Mouse (Mus musculus) G1E (cell line): ENCODE data around the gene Sgtb. TPM values are rescaled to one million over a fixed set of nuclear protein-coding genes. Genes with fewer than 3 reads are reported as not detected.

ENCODE experiments used
- ATAC-seq: 2 replicates; pipeline ENCODE4 v1.8.0; 2016; ENCODE audit warnings: mild to moderate bottlenecking; ENCODE audit not compliant: insufficient number of reproducible peaks, poor library complexity, low FRiP score, severe bottlenecking; ENCODE audit errors: extremely low read depth
- DNase-seq: peaks from one replicate; pipeline ENCODE4 v3.0.0; 2012; ENCODE audit warnings: low spot score
- H3K27me3 ChIP-seq: 2 replicates; pipeline ENCODE4 v1.6.1; 2012; ENCODE audit warnings: mild to moderate bottlenecking, low read length, inconsistent platforms; ENCODE audit not compliant: insufficient read depth
- H3K36me3 ChIP-seq: replicated peaks from 2 replicates; pipeline ENCODE3; 2012; ENCODE audit warnings: mild to moderate bottlenecking, inconsistent platforms
- H3K4me1 ChIP-seq: 2 replicates; pipeline ENCODE4 v1.6.1; 2012; ENCODE audit warnings: low read depth, low read length, inconsistent platforms, mixed read lengths; ENCODE audit not compliant: insufficient read depth
- H3K4me3 ChIP-seq: 2 replicates; pipeline ENCODE4 v1.5.1; 2012; ENCODE audit warnings: low read depth, mild to moderate bottlenecking, inconsistent platforms, low read length, moderate library complexity, mixed read lengths
- H3K9me3 ChIP-seq: replicated peaks from 2 replicates; pipeline ENCODE4 v1.6.1; 2012; ENCODE audit warnings: inconsistent platforms
- CTCF ChIP-seq: IDR thresholded peaks from 2 replicates; pipeline ENCODE4 v1.5.1; 2012; ENCODE audit warnings: low read depth, low read length, inconsistent platforms, mixed read lengths
- GATA1 ChIP-seq: IDR thresholded peaks from 2 replicates; pipeline ENCODE4 v1.6.1; 2012; ENCODE audit warnings: borderline replicate concordance, low read length, inconsistent platforms, mixed read lengths
- GATA2 ChIP-seq: IDR thresholded peaks from 2 replicates; pipeline ENCODE4 v1.6.1; 2012; ENCODE audit warnings: low read depth, low read length, inconsistent platforms, borderline replicate concordance
- POLR2AphosphoS5 ChIP-seq: IDR thresholded peaks from 2 replicates; pipeline ENCODE4 v1.6.1; 2012; ENCODE audit warnings: low read depth, low read length, inconsistent platforms; ENCODE audit not compliant: insufficient replicate concordance
- TAL1 ChIP-seq: conservative IDR thresholded peaks from 2 replicates; pipeline ENCODE4 v1.6.1; 2012; ENCODE audit warnings: low read depth, low read length, inconsistent platforms, mixed read lengths
- polyA plus RNA-seq: library from polyadenylated mRNA; stranded (reverse); fragments of >175 nt; gene quantifications from 2 replicates; pipeline ENCODE4 v1.2.3, GENCODE M21; 2012
- total RNA-seq, 2 experiments: library from RNA; stranded (forward) in 1 of 2; stranded (reverse) in 1 of 2; fragments of 200-1000 nt in 1 of 2; fragments of >200 nt in 1 of 2; fragmentation: Nextera tagmentation in 1 of 2; gene quantifications; 2 replicates each; pipeline ENCODE4 v1.2.3; 2014 to 2017

Gene Sgtb
- total and polyA plus RNA-seq, 3 experiments: 0.15 to 0.23 (median 0.16) TPM

DNA sequence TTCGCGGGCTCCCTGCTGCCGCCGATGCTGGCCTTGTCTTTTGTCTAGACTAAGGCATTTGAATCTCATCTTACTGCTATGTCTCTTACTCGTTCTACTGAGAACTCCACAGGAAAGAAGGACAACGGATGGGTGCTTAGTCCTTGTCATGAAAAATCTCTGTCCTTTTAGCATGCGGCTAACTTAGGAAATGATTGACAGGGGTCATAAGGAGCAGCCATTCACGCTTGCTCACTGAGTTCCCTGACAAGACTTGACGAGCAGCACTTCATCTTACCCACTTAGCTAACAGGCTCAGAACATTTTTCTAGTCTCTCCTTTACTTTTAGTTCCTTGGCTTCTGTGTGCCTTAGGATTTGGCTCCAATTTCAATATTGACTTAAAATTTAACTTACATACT, 35.3 kb downstream of the Sgtb start:
- no peaks in the 10 kb centered on the region for H3K9me3 ChIP-seq
- H3K27me3 ChIP-seq: no peaks in the 10 kb centered on the region
- peaks cover 84% of the 10 kb centered on the region for H3K36me3 ChIP-seq
- no peak for ATAC-seq
- no peak for DNase-seq
- no peak overlapping the region for H3K4me3 ChIP-seq
- no peaks in the 10 kb centered on the region for H3K4me1 ChIP-seq
- TF ChIP-seq TAL1 (no peak), GATA2 (no peak), POLR2AphosphoS5 (no peak), GATA1 (no peak), CTCF (no peak)

DNA sequence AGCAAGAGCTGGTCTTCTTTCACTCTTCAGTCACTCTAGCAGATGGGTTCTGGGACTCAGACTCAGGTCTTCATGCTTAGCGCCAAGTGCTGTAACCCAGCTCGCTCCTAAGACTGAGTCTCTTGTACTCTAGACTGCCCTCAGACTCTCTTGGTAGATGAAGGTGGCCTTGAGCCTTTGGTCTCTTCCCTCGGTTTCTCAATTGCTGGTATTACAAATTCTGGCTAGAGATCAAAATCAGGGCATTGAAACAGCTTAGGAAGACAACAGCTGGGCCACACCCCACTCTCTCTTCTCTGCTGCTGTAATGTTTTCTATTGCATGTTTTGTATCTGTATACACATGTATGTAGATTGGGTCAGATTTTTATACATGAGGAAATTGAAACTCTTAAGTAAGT, 36.1 kb downstream of the Sgtb start:
- no peaks in the 10 kb centered on the region for H3K9me3 ChIP-seq
- DNase-seq: no peak
- H3K36me3 ChIP-seq: peaks cover 80% of the 10 kb centered on the region
- H3K27me3 ChIP-seq: no peaks in the 10 kb centered on the region
- no peak overlapping the region for H3K4me3 ChIP-seq
- ATAC-seq: no peak
- H3K4me1 ChIP-seq: no peaks in the 10 kb centered on the region
- TF ChIP-seq POLR2AphosphoS5 (no peak), TAL1 (no peak), CTCF (no peak), GATA1 (no peak), GATA2 (no peak)

DNA sequence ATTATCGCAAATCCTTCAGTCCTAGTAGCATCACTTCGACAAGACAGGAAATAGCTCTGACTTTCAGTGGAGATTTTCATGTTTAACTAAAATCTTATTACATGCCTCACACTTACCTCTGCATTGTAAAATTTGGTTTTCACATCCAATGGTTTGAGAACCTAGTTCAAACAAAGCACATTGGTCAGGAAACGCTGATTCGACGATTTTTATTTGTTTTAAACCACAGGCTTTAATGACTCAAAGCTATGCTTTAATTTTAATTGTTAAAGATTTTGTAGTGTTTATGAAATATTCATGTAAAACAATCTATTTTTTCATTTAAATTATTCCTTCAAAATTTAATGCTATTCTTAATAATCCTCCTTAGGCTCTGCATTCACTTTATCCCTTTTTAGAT, 44.6 kb downstream of the Sgtb start:
- Histone ChIP-seq H3K36me3 (peaks cover 59% of the 10 kb centered on the region), H3K4me1 (0 out of 2 replicates have a peak, but pooled peaks cover 2% of the 10 kb centered on the region), H3K9me3 (no peaks in the 10 kb centered on the region), H3K4me3 (no peak overlapping the region), H3K27me3 (no peaks in the 10 kb centered on the region)
- DNase-seq (no peak), ATAC-seq (no peak)
- TF ChIP-seq GATA1: no peak
- TF ChIP-seq POLR2AphosphoS5: no peak
- no peak for TF ChIP-seq TAL1
- TF ChIP-seq CTCF: no peak
- TF ChIP-seq GATA2: no peak

DNA sequence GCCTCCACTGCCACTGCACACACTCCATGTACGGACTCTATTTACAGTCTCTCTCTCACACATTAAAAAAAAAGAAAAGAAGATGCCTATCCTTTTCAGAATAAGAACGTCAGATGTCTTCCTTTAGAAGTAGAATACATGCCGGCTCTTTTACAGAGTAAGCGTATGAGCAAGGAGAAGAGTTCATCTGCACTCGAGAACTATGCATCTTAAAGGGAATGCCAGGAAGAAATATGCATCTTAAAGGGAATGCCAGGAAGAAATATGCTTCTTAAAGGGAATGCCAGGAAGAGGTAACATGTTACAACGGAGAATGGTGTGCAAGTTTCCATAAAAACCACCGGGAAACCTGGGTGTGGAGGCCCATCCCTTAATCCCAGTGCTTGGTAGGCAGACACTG, 45.6 kb downstream of the Sgtb start:
- TF ChIP-seq CTCF (no peak), GATA2 (no peak), POLR2AphosphoS5 (no peak), TAL1 (no peak)
- H3K27me3 ChIP-seq: no peaks in the 10 kb centered on the region
- no peaks in the 10 kb centered on the region for H3K9me3 ChIP-seq
- 0 out of 2 replicates have a peak, but pooled peaks cover 2% of the 10 kb centered on the region for H3K4me1 ChIP-seq
- H3K36me3 ChIP-seq: peaks cover 59% of the 10 kb centered on the region
- DNase-seq: no peak
- no peak overlapping the region for H3K4me3 ChIP-seq
- ATAC-seq: no peak

DNA sequence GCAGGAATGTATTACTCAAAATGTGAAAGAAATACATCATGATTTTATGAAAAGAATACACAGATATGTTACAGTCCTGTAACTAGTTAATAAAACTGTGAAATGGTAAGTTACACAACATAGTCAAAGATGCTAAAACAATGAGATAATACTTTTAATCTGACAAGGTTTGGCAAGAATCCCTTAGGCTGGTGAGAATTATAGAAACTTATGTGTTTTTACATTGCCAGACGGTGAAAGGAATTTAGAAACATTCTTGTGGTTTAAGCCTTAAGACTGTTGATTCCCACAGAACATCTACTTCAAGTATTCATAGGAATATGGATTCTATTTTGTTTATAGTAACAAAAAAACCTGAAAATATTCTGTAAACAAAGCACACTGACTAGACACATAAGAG, 46.1 kb downstream of the Sgtb start:
- TF ChIP-seq CTCF: no peak
- TF ChIP-seq GATA1: no peak
- TF ChIP-seq POLR2AphosphoS5: no peak
- no peak for TF ChIP-seq GATA2
- DNase-seq (no peak), ATAC-seq (no peak)
- no peaks in the 10 kb centered on the region for H3K9me3 ChIP-seq
- 0 out of 2 replicates have a peak, but pooled peaks cover 2% of the 10 kb centered on the region for H3K4me1 ChIP-seq
- peaks cover 61% of the 10 kb centered on the region for H3K36me3 ChIP-seq
- no peak overlapping the region for H3K4me3 ChIP-seq
- H3K27me3 ChIP-seq: no peaks in the 10 kb centered on the region

DNA sequence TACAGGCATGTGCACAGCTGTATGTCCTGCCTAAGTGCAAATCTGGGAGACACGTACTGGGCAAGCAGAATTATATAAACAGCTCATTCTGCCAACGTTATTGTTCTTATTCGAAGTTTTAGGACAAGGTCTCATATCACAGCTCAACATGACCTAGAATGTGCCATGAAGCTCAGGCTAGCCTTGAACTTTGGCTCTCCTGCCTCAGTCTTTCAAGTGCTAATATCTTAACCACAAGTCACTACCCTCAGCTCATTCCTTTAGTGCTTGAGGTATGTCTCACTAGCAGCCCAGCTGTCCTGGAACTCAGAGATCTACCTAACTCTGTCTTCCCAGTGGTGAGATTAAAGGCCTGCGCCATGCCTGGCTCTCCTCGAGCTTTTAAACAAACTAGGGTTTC, 62.2 kb downstream of the Sgtb start:
- TF ChIP-seq POLR2AphosphoS5: no peak
- TF ChIP-seq CTCF: no peak
- no peak for TF ChIP-seq GATA1
- no peak for TF ChIP-seq GATA2
- TF ChIP-seq TAL1: no peak
- no peaks in the 10 kb centered on the region for H3K9me3 ChIP-seq
- peaks cover 48% of the 10 kb centered on the region for H3K36me3 ChIP-seq
- H3K4me3 ChIP-seq: no peak overlapping the region
- ATAC-seq: no peak
- no peak for DNase-seq
- H3K27me3 ChIP-seq: no peaks in the 10 kb centered on the region
- peaks cover 21% of the 10 kb centered on the region for H3K4me1 ChIP-seq
